Mouse (Mus musculus): ENCODE measurements at regions not wholly inside any gene's neighbourhood (a gene's known extent, or its start where the extent isn't known, plus 50 kb on each side); places are given as distances from the start of the nearest gene placed in this dataset.
A peak's percentile ranks its signal among the peaks of the same experiment; 100 is the strongest.

GRCm38 (mm10) chr11:20985069-20985759 lies 105.9 kb upstream of the Peli1 start:
- DNase-seq (ENCODE audit: low read depth, low spot score) = no peak

- DNase-seq (ENCODE audit: low read depth, low spot score) = no peak
Measured at GRCm38 (mm10) chr11:20985771-20986170, 105.3 kb upstream of the Peli1 start.

- no peak for DNase-seq (ENCODE audit: low read depth, low spot score)
Measured at GRCm38 (mm10) chr11:20987171-20987815, 103.8 kb upstream of the Peli1 start.

GRCm38 (mm10) chr11:20987841-20988251 lies 103.2 kb upstream of the Peli1 start:
- DNase-seq (ENCODE audit: low read depth, low spot score) = no peak

- DNase-seq (ENCODE audit: low read depth, low spot score) = no peak
Measured at GRCm38 (mm10) chr11:20988871-20989270, 102.2 kb upstream of the Peli1 start.

- DNase-seq (ENCODE audit: low read depth, low spot score) = no peak
Measured at GRCm38 (mm10) chr11:20993580-20993979, 97.5 kb upstream of the Peli1 start.

- DNase-seq (ENCODE audit: low read depth, low spot score) = no peak
Measured at GRCm38 (mm10) chr11:21001400-21001799, 89.7 kb upstream of the Peli1 start.

DNA sequence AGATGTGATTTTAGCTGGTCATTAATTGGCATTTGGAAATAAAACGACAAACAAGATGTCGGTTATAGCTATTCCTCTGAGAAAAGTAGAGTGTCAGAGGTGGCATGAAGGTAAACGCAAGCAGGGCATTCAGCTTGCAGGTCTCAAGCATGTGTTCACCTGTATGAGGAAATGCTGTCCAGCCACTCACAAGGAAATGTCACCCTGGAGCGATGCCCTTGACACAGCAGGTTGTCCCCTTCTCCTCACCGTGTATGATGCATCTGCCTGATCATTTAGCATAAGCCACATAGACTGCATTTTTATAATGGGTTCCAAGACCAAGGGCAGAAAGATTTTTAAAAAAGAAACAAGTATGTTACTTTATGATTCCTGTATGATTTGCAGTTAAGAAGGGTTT lies 83.9 kb upstream of the Peli1 start:
- DNase-seq (ENCODE audit: low read depth, low spot score) = no peak

DNA sequence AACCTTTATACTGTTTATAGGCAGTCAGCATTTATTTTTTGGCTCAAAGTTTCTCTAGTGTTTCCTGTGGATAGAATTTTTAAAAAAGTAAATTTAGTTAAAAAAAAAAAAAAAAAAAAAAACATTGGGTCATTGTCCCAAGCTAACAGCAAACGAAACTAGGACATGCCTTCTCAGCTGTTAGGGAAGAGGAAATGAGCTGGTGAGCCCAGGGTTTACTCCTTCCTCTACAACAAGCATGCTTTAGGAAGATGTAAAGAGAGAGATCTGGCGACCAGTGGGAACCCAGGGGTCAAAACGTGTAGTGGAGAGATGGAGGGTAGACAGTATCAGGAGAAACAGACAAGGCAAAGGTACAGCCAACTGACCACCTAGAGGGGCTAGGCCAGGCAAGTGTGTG lies 81.6 kb upstream of the Peli1 start:
- no peak for DNase-seq (ENCODE audit: low read depth, low spot score)

DNA sequence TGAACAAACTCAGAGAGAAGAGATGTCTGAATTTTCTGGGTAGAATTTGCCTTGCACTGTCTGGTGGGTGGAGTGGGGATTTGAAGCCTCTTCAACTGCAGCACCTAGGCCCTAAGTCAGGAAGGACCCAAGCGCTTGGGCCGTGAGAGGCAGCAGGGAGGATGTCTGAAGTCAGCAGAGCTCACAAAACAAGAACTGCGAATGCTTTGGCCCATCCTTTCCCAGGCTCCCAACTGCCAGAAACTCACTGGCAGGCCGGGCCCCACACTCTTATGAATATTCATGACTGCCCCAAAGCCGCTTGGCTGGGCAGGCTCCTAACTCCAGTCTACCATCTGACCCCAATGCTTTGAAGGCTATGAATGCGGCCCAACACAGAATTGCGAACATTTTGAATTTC lies 80.2 kb upstream of the Peli1 start:
- DNase-seq (ENCODE audit: low read depth, low spot score) = no peak

DNA sequence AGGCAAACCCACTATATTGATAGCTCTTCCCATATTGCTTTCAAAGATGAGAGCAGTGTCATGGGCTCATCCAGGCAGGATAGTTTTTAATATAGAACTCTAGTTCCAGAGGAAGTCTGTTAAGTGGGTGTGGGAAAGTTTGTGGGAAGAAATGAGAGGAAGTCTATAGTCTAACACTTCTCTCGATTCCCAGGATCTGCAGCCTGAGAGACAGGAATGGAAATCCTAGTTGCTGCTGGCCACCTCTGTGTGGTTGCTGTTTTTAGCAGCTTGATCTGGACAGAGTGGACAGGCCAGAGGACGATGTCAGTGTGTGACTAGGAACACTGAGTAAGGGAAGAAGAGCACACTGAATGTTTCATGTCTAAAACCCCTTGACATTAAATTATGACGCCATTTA lies 76.8 kb upstream of the Peli1 start:
- peak; percentile 18 for DNase-seq (ENCODE audit: low read depth, low spot score)

DNA sequence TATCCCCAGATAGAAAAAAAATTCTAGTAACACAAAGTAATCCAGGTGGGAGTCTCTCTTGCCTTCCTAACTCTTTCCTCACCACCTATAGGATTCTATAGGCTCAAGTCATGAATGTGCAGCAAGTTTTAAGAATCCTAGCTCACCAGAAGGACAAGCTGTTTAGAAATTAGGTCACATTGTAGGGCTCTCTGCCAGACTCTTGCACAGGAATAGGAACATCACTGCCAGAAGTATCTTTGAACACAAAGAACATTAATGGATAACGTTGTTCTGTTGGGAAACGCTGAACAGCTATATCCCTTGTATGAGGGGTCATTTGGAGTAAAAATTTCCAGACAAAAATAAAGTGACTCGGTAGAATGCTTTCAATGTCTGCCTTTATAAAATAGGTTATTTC lies 75.6 kb upstream of the Peli1 start:
- DNase-seq (ENCODE audit: low read depth, low spot score) = peak; percentile 34

DNA sequence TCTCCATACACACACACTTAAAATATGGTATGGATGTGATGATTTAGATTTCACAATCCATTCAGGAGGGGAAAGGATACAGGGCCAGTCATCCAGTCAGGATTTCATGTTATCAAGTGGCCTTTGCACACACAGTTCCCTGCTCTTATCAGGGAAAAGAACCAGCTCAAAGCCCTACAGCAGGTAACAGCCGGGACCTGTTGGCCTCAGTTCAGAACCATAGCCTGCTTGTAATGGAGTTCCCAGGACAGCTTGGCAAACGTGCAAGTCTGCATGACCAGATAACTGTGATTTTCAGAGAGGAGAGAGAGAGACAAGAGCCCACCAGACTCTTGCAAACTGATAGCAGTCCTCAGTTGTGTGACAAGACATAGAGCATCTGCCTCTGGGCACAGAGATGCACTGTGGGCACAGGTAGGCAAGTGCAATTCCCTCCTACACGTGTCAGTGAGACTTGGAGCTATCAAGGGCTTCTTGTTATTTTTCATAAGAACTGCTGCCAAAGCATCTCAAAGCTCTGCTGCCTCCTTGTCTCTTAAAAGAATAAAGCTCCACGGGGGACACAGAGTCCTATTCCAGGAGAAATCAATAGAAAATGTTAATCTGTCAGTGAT lies 74.9 kb upstream of the Peli1 start:
- no peak for DNase-seq (ENCODE audit: low read depth, low spot score)

GRCm38 (mm10) chr11:21016791-21017329 lies 74.2 kb upstream of the Peli1 start:
- DNase-seq (ENCODE audit: low read depth, low spot score) = no peak

DNA sequence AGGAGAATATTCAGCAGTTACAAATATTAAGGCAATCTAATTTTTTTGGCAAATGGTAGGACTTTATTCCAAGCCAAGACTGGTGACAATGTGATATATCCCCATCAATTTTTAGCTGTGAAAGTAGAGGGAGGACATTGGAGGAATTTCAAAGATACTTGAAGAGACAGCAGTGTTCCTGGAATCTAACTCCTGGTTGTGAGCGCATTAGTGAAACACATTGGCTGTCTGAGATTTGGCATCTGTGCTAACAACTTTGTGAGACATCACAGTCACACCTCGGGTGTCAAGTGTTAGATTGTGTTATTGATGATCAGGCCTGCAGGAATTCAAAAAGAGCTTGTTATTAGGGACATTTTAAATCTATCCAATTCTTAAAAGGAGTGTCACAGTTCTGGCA lies 71.3 kb upstream of the Peli1 start:
- DNase-seq (ENCODE audit: low read depth, low spot score) = no peak

GRCm38 (mm10) chr11:21024111-21024510 lies 67.0 kb upstream of the Peli1 start:
- no peak for DNase-seq (ENCODE audit: low read depth, low spot score)

GRCm38 (mm10) chr11:21024521-21024920 lies 66.6 kb upstream of the Peli1 start:
- DNase-seq (ENCODE audit: low read depth, low spot score) = no peak

DNA sequence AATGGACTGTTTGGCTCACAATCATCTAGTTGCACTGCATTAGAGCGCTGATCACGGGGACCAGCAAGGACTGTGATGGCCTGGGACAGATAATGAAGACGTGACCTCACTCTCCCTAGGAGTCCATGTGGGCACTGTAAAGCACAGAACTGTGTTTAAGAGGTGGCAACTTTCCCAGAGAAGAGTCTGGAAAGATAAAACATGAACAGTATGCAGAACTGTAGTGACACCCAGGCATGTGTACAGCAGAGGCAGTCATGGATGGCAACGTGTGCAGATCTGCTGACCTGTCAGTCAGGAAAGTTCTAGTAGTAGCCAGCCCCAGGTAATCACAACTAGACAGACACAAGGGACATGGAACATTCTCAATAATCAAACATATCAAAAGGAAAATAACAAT lies 63.8 kb upstream of the Peli1 start:
- no peak for DNase-seq (ENCODE audit: low read depth, low spot score)

DNA sequence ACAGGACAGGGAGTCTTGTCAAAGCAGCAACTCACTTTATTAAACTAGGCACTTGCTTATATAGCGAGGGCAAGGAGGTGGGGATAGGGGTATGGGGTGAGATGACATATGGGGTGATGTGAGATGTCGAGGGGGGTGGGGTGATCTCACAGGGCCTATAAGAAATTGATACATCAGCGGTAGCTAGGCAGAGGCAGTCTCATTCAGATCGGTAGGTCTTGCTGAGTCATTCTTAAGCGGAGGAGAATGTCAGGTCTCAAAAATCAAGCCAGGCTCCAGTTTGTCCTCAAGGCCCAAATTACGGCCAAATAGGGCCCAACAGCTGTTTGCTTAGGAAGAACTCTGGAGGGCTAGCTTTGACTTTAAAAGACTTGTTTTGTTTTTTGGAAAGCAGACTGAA lies 60.7 kb upstream of the Peli1 start:
- DNase-seq (ENCODE audit: low read depth, low spot score) = no peak

DNA sequence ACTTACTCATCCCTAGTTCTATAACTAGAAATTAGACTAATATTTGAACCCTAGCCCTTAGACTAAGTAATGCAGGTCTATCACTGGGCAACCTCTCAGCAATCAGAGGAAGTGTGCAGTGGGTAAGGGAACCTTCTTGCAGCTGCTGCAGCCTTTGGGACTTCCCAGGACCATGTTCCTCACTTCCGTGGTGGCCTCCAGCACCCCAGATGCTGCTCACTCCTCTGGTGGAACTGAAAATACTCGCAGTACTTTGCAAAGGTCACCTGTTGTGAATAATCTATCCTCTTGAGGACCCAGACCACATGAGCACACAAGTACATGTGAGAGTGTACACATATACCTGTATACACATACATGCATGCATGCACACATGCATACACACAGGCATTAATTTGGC lies 59.3 kb upstream of the Peli1 start:
- DNase-seq (ENCODE audit: low read depth, low spot score) = no peak

- DNase-seq (ENCODE audit: low read depth, low spot score) = no peak
Measured at GRCm38 (mm10) chr11:21033234-21033822, 57.8 kb upstream of the Peli1 start.

- DNase-seq (ENCODE audit: low read depth, low spot score) = no peak
Measured at GRCm38 (mm10) chr11:21033823-21034401, 57.2 kb upstream of the Peli1 start.

Measured in skeletal muscle tissue, adult 2 months (tissue).